Mouse (Mus musculus) forebrain, embryonic 14.5 days (tissue): ENCODE measurements around the gene Gm27029. TPM values are rescaled to one million over a fixed set of nuclear protein-coding genes. Genes with fewer than 3 reads are reported as not detected.
"Not testable (repeated sequence)": the region's sequence is repeated elsewhere in the genome, so short reads cannot be mapped to it uniquely, and the experiment has no call there.

Source experiments
- ATAC-seq: fragments of 200-750 bp; cut with Nextera tagmentation; 2 replicates; pipeline ENCODE4 v1.8.0; 2017; ENCODE audit warnings: mild to moderate bottlenecking, moderate library complexity
- DNase-seq: peaks from one replicate; pipeline ENCODE4 v3.0.0-alpha.2; 2015; ENCODE audit warnings: low spot score
- H3K27ac ChIP-seq: fragments of 300-500 bp; sonication (generic); 2 replicates; pipeline ENCODE4 v1.5.1; 2014; ENCODE audit warnings: low read depth, mild to moderate bottlenecking, control low read depth, low read length, moderate library complexity
- H3K27me3 ChIP-seq: fragments of 300-500 bp; sonication (generic); replicated peaks from 2 replicates; pipeline ENCODE4 v1.6.1; 2014; ENCODE audit warnings: low read length, control low read depth, mixed read lengths; ENCODE audit not compliant: control insufficient read depth, insufficient read depth
- H3K36me3 ChIP-seq: fragments of 300-500 bp; sonication (generic); 2 replicates; pipeline ENCODE4 v1.6.1; 2014; ENCODE audit warnings: low read length, control low read depth; ENCODE audit not compliant: control insufficient read depth, insufficient read depth
- H3K4me1 ChIP-seq: fragments of 300-500 bp; sonication (generic); 2 replicates; pipeline ENCODE4 v1.6.1; 2014; ENCODE audit warnings: antibody characterized with exemption, low read length, control low read depth; ENCODE audit not compliant: control insufficient read depth, insufficient read depth
- H3K4me2 ChIP-seq: fragments of 300-500 bp; sonication (generic); 2 replicates; pipeline ENCODE4 v1.6.1; 2014; ENCODE audit warnings: mild to moderate bottlenecking, control low read depth, low read length
- H3K4me3 ChIP-seq: fragments of 300-500 bp; sonication (generic); 2 replicates; pipeline ENCODE4 v1.5.1; 2014; ENCODE audit warnings: low read depth, low read length, control low read depth
- H3K9ac ChIP-seq: fragments of 300-500 bp; sonication (generic); 2 replicates; pipeline ENCODE4 v1.6.1; 2014; ENCODE audit warnings: mild to moderate bottlenecking, low read length, control low read depth, moderate library complexity
- H3K9me3 ChIP-seq: fragments of 300-500 bp; sonication (generic); replicated peaks from 2 replicates; pipeline ENCODE4 v1.6.1; 2016; ENCODE audit warnings: low read length, control low read depth, mixed read lengths; ENCODE audit not compliant: control insufficient read depth
- WGBS: fragments of 180-500 bp; shearing (Covaris S2); extraction: QIAGEN DNeasy Blood & Tissue Kit; methylation state at CpG from one replicate; pipeline ENCODE4 v1.1.7; 2014; 5-methylcytosine and 5-hydroxymethylcytosine counted together
- polyA plus RNA-seq: library from polyadenylated mRNA; unstranded; fragments of >200 nt; fragmentation: Nextera tagmentation; extraction: Ambion mirVana; gene quantifications from 2 replicates; pipeline ENCODE4 v1.2.1, GENCODE M21; 2014

Gm27029 gene
- polyA plus RNA-seq, 1 experiment from 2014 or later, result 6.8 TPM

GRCm38 (mm10) chr11:101378196-101378595 lies 46.4 kb downstream of the Gm27029 start:
- H3K4me2 ChIP-seq, ATAC-seq, H3K4me1 ChIP-seq, H3K9me3 ChIP-seq, H3K4me3 ChIP-seq, H3K9ac ChIP-seq, DNase-seq, H3K27ac ChIP-seq, H3K36me3 ChIP-seq, H3K27me3 ChIP-seq: not testable (repeated sequence)
- 98% methylated on average over 8 of the region's 8 CpGs for WGBS

DNA sequence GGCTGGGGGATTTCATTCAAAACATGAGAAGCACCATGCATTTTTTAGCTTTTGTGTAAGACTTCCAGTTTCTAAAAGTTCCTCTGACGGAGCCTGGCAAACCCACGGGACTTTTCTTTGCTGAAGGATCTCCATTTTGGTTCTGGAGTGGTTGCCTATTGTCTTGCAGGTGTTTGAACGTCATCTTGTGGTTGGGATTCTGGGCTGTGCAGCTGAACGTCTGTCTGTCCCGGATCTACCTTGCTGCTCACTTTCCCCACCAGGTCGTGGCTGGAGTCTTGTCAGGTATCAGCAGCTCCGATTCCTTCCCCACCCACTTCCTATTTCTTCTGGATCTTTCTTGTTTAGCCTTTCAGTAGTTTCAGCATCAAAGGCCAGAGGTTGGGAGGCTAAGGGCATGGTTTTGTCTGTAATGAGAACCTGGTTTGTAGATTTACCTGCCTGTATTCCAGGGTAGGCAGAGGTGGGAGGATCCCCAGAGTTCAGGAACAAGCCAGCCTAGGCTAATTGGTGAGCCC lies 50.1 kb downstream of the Gm27029 start:
- Histone ChIP-seq H3K9ac (no peak overlapping the region), H3K27me3 (no peaks in the 10 kb centered on the region), H3K36me3 (no peaks in the 10 kb centered on the region), H3K4me1 (no peaks in the 10 kb centered on the region), H3K27ac (no peak overlapping the region), H3K4me2 (no peak overlapping the region), H3K4me3 (no peak overlapping the region), H3K9me3 (no peaks in the 10 kb centered on the region)
- DNase-seq (no peak), ATAC-seq (no peak)
- WGBS, result 64% methylated on average over 7 of the region's 7 CpGs

DNA sequence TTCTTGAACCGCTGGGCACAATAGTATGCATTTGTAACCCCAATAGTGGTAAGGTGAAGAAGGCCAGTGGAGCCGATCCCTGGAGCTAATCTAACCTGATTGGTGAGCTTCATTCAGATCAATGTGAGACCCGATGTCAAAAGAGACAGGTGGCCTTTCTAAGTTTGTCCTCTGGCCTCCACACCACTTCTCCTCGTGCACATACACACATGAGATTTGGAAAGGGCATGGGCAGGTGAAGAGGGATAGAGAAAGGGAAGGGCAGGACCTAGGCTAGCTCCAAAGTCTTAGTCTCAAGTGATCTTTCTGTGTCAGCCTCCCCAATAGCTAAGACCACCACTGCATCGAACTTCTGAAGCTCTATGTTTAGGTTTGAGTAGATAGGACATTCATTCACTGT lies 54.5 kb downstream of the Gm27029 start:
- Histone ChIP-seq H3K36me3 (no peaks in the 10 kb centered on the region), H3K9ac (no peak overlapping the region), H3K4me1 (no peaks in the 10 kb centered on the region), H3K9me3 (no peaks in the 10 kb centered on the region), H3K4me2 (no peak overlapping the region), H3K27me3 (no peaks in the 10 kb centered on the region), H3K27ac (no peak overlapping the region), H3K4me3 (no peak overlapping the region)
- 79% methylated on average over 5 of the region's 5 CpGs for WGBS
- DNase-seq (no peak), ATAC-seq (no peak)

DNA sequence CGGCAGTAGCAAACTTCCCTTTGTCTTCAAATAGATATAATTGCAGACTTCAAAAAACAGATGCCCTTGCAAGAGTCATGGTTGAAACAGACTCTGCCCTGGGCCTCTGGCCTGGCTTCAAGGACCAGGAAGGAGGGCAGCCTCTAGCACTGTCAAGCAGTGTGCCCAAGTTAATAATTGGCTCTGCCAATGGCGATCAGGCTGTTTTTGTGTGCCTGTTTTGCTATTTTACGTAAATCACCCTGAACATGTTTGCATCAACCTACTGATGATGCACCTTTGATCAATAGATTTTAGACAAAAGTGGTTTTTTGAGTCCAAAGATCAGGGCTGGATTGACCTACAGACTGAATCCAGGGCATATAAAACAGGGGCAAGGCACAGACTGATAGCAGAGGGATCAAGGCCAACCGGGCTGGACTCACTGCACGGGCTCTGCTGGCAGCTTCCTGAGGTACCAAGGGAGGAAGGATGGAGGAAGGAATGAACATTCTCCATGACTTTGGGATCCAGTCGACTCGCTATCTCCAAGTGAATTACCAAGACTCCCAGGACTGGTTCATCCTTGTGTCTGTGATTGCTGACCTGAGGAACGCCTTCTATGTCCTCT lies 57.2 kb downstream of the Gm27029 start, which contains the start of gene G6pc:
G6pc (plus strand) TSS at position 236 of the 610 bp plus-strand sequence.
- DNase-seq (no peak), ATAC-seq (no peak)
- 91% methylated on average over 8 of the region's 8 CpGs for WGBS
- Histone ChIP-seq H3K27me3 (no peaks in the 10 kb centered on the region), H3K9ac (no peak within 1 kb of the TSS), H3K27ac (no peak within 1 kb of the TSS), H3K4me2 (no peak within 1 kb of the TSS), H3K36me3 (no peaks in the 10 kb centered on the region), H3K4me1 (no peaks in the 10 kb centered on the region), H3K9me3 (no peaks in the 10 kb centered on the region), H3K4me3 (no peak within 1 kb of the TSS)

GRCm38 (mm10) chr11:101364531-101364931 lies 60.1 kb downstream of the Gm27029 start:
- no peaks in the 10 kb centered on the region for H3K9me3 ChIP-seq
- H3K27me3 ChIP-seq, result no peaks in the 10 kb centered on the region
- H3K4me2 ChIP-seq, result no peak overlapping the region
- no peaks in the 10 kb centered on the region for H3K4me1 ChIP-seq
- H3K9ac ChIP-seq, result no peak overlapping the region
- WGBS, result 95% methylated on average over 5 of the region's 5 CpGs
- no peak overlapping the region for H3K27ac ChIP-seq
- H3K4me3 ChIP-seq, result no peak overlapping the region
- DNase-seq (no peak), ATAC-seq (no peak)
- no peaks in the 10 kb centered on the region for H3K36me3 ChIP-seq

GRCm38 (mm10) chr11:101360651-101361113 lies 63.9 kb downstream of the Gm27029 start:
- Histone ChIP-seq H3K9ac (no peak overlapping the region), H3K27me3 (no peaks in the 10 kb centered on the region), H3K27ac (no peak overlapping the region), H3K4me1 (no peaks in the 10 kb centered on the region), H3K36me3 (no peaks in the 10 kb centered on the region), H3K4me2 (no peak overlapping the region), H3K4me3 (no peak overlapping the region), H3K9me3 (no peaks in the 10 kb centered on the region)
- ATAC-seq (no peak), DNase-seq (no peak)
- WGBS, result 75% methylated on average over 3 of the region's 3 CpGs

DNA sequence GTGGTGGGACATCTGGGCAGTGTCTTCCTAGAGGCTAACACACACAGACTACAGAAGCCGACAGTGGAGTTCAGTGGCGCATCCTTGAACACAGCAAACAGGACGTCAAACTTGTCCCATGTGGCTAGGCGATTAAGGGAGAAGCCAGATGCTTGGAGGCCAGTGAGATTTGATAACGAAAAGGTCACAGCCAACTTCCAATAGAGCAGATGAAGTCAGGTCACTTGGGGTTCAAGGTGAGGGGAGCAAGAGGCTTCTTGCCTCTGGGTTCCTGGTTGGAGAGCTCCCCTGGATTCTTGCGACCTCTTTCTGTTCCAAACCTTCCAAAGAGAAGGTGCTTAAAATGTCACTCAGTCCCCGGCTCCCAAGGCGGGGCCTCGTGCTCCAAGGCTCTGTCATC lies 64.8 kb downstream of the Gm27029 start:
- Histone ChIP-seq H3K9me3 (no peaks in the 10 kb centered on the region), H3K36me3 (no peaks in the 10 kb centered on the region), H3K4me2 (no peak overlapping the region), H3K27ac (no peak overlapping the region), H3K27me3 (no peaks in the 10 kb centered on the region), H3K4me1 (no peaks in the 10 kb centered on the region), H3K4me3 (no peak overlapping the region), H3K9ac (no peak overlapping the region)
- ATAC-seq (no peak), DNase-seq (no peak)
- whole genome bisulfite sequencing, result 80% methylated on average over 9 of the region's 9 CpGs

DNA sequence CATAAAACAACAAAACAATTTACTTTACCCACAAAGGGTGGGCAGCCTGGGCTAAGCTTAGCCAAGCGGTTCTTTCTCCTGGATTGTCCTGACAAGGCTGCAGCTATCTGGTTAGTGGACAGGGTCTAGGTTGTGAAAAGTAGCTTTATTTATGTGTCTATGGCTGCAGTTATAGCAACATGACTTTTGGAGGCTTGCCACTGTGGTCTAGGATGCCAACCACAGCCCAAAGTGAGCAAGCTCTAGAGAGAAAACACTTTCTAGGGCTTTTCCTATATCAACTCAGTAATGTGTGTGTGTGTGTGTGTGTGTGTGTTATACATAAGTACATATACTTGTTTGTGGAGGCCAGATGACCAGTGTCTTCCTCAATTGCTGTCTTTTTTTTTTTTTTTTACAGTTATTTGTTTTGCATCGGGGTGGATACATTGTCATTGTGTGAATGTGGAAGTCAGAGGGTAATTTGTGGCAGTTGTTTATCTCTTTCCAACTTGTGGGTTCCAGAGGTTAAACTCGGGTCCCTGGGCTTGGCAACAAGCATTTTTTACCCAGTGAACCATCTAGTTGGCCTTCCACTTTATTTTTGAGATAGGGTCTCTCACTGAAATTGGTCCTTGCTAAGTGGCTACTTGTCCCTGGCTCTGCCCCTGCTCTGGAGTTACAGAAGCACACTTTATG lies 67.0 kb downstream of the Gm27029 start:
- 76% methylated on average over 3 of the region's 3 CpGs for WGBS
- ATAC-seq (no peak), DNase-seq (no peak)
- Histone ChIP-seq H3K9me3 (no peaks in the 10 kb centered on the region), H3K27ac (no peak overlapping the region), H3K9ac (no peak overlapping the region), H3K36me3 (no peaks in the 10 kb centered on the region), H3K4me3 (no peak overlapping the region), H3K27me3 (no peaks in the 10 kb centered on the region), H3K4me2 (no peak overlapping the region), H3K4me1 (no peaks in the 10 kb centered on the region)
